Mouse (Mus musculus): ENCODE data around the gene Slc37a1.

DNA sequence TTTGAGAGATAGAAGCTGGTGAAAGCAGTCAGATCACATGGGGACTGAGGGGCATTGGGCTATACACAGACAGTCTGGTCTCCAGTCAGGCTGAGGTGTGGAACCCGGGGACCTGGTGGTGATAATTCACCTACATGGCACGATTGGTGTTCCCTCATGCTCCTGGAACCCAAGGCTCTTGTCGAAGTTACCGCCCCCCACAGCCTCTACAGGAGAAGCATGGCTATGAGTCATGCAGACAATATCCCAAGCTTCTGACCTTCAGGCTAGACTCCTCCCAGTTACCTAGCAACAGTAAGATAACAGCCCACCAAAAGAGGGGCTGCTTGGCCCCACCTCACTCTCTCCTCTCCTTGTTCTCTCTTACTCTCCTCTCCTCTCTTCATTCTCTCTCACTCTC lies 16.3 kb upstream of the Slc37a1 start:
- TF ChIP-seq CTCF (IDR thresholded peaks at IDR 0.05; ENCODE audit: insufficient read depth, low read length) (no peak), POLR2A (IDR thresholded peaks at IDR 0.05; ENCODE audit: borderline replicate concordance, extremely low read depth, low read depth, low read length) (no peak)

Measured in lung, adult 2 months (tissue).